Comparison of ENCODE assay signal across 10 mouse cellular contexts in genomic region chr7:49451240-49451639, GRCm38 (mm10).
A peak's percentile ranks its signal among the peaks of the same experiment; 100 is the strongest.
DNase-seq lines count a peak whose midpoint lies in the region; ATAC-seq and TF ChIP-seq lines count a peak whose summit lies in the region.
"Had no signal": no experiment of that assay in that cellular context is flagged by ENCODE, and none has a peak within 500 bp of the region (broad histone marks: within the 10 kb centered on the region; RNA-seq: fewer than 3 reads in every experiment).

No protein-coding gene starts in this region.

- no peaks in the 10 kb centered on the region for H3K4me1 ChIP-seq in intestine, postnatal 0 days (replicated peaks; ENCODE audit: control insufficient read depth, insufficient read depth, low read length)
- peaks cover 12% of the 10 kb centered on the region for H3K4me1 ChIP-seq in neural tube, embryonic 15.5 days

- DNase-seq in frontal cortex, postnatal 10 days (ENCODE audit: low spot score in 2 of 2) = no peak
- DNase-seq in lung, adult 18-20 months = peak; percentile 53 to 64
- DNase-seq in lung, postnatal 14 days = no peak
- no peak for DNase-seq in spleen, postnatal 14 days (ENCODE audit: low spot score in 2 of 2)
- no peak for DNase-seq in cerebellum, adult 8-10 months
- DNase-seq: adrenal gland, postnatal 25 days; kidney, adult 2 months had no signal

- 69% methylated on average over 10 of the region's 10 CpGs for WGBS in intestine, postnatal 0 days
- 89% methylated on average over 10 of the region's 10 CpGs for WGBS in neural tube, embryonic 15.5 days

- TF ChIP-seq CTCF in intestine, postnatal 0 days (IDR thresholded peaks at IDR 0.05; ENCODE audit: low read depth) = no peak

- ATAC-seq in frontal cortex, adult (ENCODE audit: low TSS enrichment) = peak; percentile 45
- no peak for ATAC-seq in intestine, postnatal 0 days
- no peak for ATAC-seq in neural tube, embryonic 15.5 days (ENCODE audit: low FRiP score)

- peak overlapping the region; percentile 21; the same call in 1 of the 2 replicates for H3K27ac ChIP-seq in intestine, postnatal 0 days (ENCODE audit: low read depth, low read length)
- H3K27ac ChIP-seq in neural tube, embryonic 15.5 days (replicated peaks) = no peak overlapping the region

- H3K36me3 ChIP-seq in intestine, postnatal 0 days (ENCODE audit: control insufficient read depth, insufficient read depth) = peaks cover 35% of the 10 kb centered on the region
- 0 out of 2 replicates have a peak, but pooled peaks cover 12% of the 10 kb centered on the region for H3K36me3 ChIP-seq in neural tube, embryonic 15.5 days

- H3K4me2 ChIP-seq in intestine, postnatal 0 days (replicated peaks; ENCODE audit: low read depth) = 0 out of 2 replicates have a peak overlapping the region, but pooled peaks have one; percentile 35
- H3K4me2 ChIP-seq in neural tube, embryonic 15.5 days = 0 out of 2 replicates have a peak overlapping the region, but pooled peaks have one; percentile 32

- H3K9me3 ChIP-seq in intestine, postnatal 0 days (ENCODE audit: control insufficient read depth) = no peaks in the 10 kb centered on the region
- H3K9me3 ChIP-seq in neural tube, embryonic 15.5 days (replicated peaks) = no peaks in the 10 kb centered on the region

- no peaks in the 10 kb centered on the region for H3K27me3 ChIP-seq in intestine, postnatal 0 days (replicated peaks; ENCODE audit: control insufficient read depth, insufficient read depth, low read length)
- no peaks in the 10 kb centered on the region for H3K27me3 ChIP-seq in neural tube, embryonic 15.5 days (replicated peaks)

- H3K9ac ChIP-seq in intestine, postnatal 0 days (ENCODE audit: low read depth, low read length) = no peak overlapping the region
- no peak overlapping the region for H3K9ac ChIP-seq in neural tube, embryonic 15.5 days (replicated peaks)

- H3K4me3 ChIP-seq in intestine, postnatal 0 days (ENCODE audit: low read depth, low read length) = no peak overlapping the region
- H3K4me3 ChIP-seq in neural tube, embryonic 15.5 days (replicated peaks) = no peak overlapping the region

Comparison
In these comparisons a context has a peak if more than half of its experiments do, and no peak if none do; other contexts are left out.
1. DNase-seq: peak in lung, adult 18-20 months (2 of 2); none in frontal cortex, postnatal 10 days (0 of 2), lung, postnatal 14 days (single experiment), spleen, postnatal 14 days (0 of 2) and cerebellum, adult 8-10 months (single experiment).